Mouse (Mus musculus) mesoderm, embryonic 11.5 days (tissue): ENCODE measurements at regions not wholly inside any gene's neighbourhood (a gene's known extent, or its start where the extent isn't known, plus 50 kb on each side); places are given as distances from the start of the nearest gene placed in this dataset.
"Not testable (repeated sequence)": the region's sequence is repeated elsewhere in the genome, so short reads cannot be mapped to it uniquely, and the experiment has no call there.

Experiments
- DNase-seq: peaks from one replicate; pipeline ENCODE4 v3.0.0-alpha.2; 2012; ENCODE audit warnings: low read depth, low spot score

DNA sequence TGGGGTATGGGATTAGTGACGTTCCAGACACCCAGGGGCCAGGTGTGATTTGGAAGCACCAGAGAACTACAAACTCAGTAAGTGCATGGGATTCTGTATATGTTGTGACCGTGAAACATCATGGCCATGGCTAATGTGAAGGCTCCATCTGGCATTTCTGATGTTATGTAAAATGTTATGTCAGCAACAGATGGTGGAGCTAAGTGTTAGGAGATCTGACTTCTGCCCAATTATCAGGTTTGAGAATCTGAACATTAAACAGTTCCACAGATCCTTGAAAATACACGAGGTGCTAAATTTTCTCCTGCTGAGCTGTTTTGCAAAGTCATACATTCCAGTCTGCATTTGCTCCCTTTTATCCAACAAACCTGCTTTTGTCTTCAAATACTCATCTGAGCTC, 223.6 kb upstream of the Egfl6 start:
- no peak for DNase-seq

DNA sequence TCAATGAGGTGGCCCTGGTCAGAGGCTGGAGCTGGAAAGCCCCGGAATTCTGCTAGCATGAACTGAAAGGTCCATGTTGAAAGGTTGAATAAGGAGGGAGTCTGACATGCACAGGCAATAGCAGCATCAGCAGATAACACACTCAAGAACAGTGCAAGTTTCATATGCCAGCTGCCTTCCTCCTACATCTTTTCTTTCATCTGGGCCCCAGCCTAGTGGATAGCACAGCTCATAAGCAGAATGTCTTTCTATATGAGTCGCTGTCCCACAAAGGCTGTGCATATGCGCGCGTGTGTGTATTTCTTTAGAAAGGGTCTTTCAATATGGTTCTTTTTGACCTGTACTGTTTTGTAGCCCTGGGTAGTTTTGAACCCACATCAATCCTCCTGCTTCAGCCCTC, 222.7 kb upstream of the Egfl6 start:
- DNase-seq: no peak

GRCm38 (mm10) chrX:166805957-166806356, 220.4 kb upstream of the Egfl6 start:
- DNase-seq: no peak

- peak; percentile 66 for DNase-seq
Observed at GRCm38 (mm10) chrX:166805480-166805879, 220.0 kb upstream of the Egfl6 start.

DNA sequence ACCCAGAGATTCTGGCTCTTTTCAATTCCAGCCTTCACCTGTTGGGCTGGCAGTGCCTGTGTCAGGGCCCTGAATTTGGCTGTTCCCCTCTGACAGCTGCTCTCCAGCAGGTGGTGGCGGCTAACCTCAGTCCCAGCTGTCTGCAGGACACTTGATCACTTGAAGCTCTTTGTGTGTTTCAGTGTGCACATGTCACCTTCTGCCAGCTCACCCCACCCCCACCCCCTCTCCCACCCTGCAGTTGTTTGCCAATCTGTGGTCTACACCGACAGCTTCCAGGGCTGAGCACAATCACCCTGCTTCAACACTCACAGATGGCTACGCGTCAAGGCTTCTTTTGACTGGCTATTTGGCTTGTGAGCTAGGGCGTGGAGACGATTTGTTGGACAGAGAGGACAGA, 217.7 kb upstream of the Egfl6 start:
- DNase-seq: peak; percentile 59

DNA sequence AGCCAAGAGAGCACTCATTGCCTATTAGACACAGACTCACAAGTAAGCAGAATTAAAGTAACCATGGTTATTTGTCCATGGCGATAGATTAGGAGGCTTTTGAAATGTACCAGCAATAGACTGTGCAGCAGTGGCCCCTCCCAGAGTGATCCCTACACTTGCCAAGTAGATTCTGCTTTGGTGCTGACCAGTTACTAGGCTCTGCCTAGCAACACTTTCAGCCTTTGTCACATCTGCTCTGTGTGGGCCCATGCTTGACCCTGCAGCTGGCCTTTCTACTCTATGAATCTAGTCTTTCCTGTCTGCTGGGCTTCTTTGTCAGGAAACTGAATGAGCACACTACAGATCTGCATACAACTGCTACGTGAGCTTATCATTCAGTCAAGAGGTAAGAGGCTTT, 215.5 kb upstream of the Egfl6 start:
- no peak for DNase-seq

DNA sequence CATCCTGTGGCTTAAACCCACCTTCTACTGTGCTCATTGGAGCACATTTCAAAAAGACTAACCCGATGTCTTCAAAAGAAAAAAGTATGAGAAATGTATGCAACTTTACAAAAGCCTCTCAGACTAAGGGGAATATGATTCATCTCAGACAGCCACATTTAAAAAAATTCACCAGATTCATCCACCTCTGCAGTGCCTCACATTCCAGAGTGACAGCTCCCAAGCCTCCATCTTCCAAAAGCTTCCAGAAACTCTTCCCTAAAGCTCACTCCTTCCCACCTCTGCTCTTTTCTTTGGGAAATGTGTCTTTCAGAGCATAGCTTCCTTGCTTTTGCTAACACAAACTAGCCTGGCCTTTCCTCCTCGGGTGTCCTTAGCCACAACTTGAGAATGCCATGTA, 210.1 kb upstream of the Egfl6 start:
- no peak for DNase-seq

- DNase-seq: no peak
Observed at GRCm38 (mm10) chrX:166789031-166789430, 203.5 kb upstream of the Egfl6 start.

DNA sequence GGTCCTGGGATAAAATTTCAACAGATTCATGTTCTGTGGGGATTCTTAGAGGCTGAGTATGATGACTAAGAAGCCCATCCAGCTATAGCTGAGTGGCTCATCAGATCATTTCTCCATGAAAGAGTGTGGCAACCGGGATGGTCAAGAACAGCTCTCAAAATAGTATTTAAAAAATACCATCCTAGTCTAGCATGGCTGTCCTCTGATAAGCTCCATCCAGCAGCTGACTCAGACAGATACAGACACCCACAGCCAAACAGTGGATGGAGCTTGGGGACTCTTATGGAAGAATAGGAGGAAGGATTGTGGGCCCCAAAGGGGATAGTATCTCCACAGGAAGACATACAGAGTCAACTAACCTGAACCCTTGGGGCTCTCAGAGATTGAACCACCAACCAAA, 201.6 kb upstream of the Egfl6 start:
- not testable (repeated sequence) for DNase-seq

GRCm38 (mm10) chrX:166785615-166786014, 200.1 kb upstream of the Egfl6 start:
- no peak for DNase-seq

DNA sequence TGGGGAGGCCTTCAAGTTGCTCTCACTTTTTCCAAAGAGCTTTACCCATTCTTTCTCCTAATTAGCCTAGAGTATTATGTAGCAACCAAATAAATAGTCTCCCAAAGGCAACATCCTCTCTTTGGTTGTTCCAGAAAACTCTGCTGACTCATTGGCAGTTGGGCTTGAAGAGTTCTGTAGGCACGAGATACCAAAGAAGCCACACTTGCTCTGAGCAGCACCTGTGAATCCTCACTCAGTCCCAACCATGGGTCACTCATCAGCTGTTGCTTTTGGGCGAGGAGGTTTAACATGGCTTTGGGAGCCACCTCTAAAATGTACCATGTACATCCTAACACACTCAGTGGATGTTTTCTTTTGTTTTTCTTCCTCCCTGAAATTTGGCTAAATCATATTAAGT, 197.9 kb upstream of the Egfl6 start:
- no peak for DNase-seq

GRCm38 (mm10) chrX:166779334-166780092, 194.0 kb upstream of the Egfl6 start:
- DNase-seq: peak; percentile 51

DNA sequence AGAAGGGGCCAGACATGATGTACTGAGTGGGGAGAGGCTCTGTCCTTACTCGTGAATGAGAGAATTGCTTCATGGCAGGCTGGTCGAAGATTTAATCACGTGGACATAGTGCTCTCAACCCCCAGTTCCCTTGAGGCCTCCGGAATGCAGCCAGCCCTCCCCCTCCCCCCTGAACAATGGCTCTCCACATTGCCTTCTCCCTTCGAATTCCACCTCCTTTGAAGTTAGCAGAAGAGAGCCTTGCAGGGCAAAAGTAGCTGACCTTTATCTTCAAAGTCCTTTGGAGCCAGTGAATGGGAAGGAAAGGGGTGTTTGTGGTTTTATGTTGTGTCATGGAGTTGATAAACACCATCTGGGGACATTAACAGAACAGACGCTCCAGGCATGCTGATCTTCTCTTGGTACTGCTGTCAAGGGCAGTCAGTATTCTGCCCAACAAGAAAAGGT, 187.9 kb upstream of the Egfl6 start:
- peak; percentile 83 for DNase-seq

DNA sequence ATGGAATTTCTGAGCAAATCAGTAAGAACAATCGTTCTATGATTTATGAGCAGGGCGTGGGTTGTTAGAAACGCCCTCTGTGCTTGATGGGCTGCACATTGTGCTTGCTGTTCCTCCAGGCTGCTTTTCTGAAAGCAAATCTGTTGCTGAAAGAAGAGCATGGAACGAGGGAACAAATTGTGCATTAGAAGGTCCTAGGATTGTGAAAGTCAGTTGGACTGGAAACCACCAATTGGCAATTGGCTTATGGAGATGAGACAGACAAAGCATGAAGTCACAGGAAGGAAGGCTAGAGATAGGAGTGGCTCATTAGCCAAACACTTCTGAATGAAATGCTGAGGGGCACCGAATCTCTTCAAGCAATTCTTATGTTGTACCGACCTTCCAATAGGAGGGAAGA, 181.5 kb upstream of the Egfl6 start:
- no peak for DNase-seq

DNA sequence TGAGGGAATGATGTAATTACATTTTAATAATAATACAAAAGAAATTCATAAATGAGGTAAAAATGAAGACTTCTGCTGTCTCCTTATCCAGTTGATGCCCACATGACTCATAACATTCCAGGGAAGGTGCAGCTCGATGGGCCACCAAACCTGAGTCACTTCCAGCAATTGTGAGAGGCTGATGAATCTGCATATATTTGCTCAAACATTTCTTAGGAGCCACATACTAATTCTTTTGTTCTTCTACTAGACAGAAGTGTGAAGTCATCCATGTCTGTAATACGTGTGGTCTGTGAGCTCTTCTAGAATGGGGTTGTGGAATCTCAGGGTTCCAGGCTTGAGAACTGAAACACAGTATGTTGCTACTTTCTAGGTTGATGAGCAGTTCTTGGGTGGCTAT, 180.1 kb upstream of the Egfl6 start:
- no peak for DNase-seq

- no peak for DNase-seq
Observed at GRCm38 (mm10) chrX:166762098-166762497, 176.6 kb upstream of the Egfl6 start.

DNA sequence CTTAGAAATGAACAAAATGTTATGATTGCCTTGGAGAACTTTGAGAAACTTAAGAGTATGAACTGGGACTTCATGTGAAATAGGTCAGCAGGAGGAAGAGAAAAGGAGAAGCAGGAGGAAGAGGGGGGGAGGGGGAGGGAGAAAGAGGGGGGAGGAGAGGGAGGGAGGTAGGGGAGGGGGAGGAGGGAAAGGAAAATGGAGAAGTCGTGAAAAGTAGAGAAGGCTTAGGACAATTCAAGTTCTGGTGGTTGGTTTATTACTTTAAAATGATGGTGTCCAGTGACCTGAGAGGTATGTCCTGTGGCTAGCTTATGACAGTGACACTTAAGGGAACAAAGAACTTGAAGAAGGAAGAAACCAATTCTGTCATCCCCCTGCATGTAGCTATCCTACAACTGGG, 171.6 kb upstream of the Egfl6 start:
- no peak for DNase-seq

GRCm38 (mm10) chrX:166754967-166755654, 169.6 kb upstream of the Egfl6 start:
- DNase-seq: no peak

GRCm38 (mm10) chrX:166749055-166749679, 163.6 kb upstream of the Egfl6 start:
- DNase-seq: no peak

- no peak for DNase-seq
Observed at GRCm38 (mm10) chrX:166731354-166731753, 145.8 kb upstream of the Egfl6 start.

- no peak for DNase-seq
Observed at GRCm38 (mm10) chrX:166728622-166728928, 143.1 kb upstream of the Egfl6 start.

- peak; percentile 38 for DNase-seq
Observed at GRCm38 (mm10) chrX:166727823-166728621, 142.5 kb upstream of the Egfl6 start.
